Mouse (Mus musculus): ENCODE measurements around the gene Gskip. TPM values are rescaled to one million over a fixed set of nuclear protein-coding genes. Genes with fewer than 3 reads are reported as not detected.

The Gskip gene
- polyA plus RNA-seq (2012; rRNA removed) = 14.9 and 15.4 TPM in 2 replicates

GRCm38 (mm10) chr12:105683933-105684901, at the start of gene Gskip:
Gene Gskip (plus strand): TSS chr12:105684829.

GRCm38 (mm10) chr12:105685001-105685691, 517 bp downstream of the Gskip start, which contains the start of gene Atg2b:
Gene Atg2b (minus strand): TSS chr12:105685211.

GRCm38 (mm10) chr12:105705799-105706487, 21.3 kb downstream of the Gskip start, which contains the start of gene Ak7:
Gene Ak7 (plus strand): TSS chr12:105705976.

Other genes starting within 250 kb of the Gskip start
- 116 and 136 TPM in 2 replicates for gene D430019H16Rik, start 231.0 kb upstream of the Gskip start, polyA plus RNA-seq (2012; rRNA removed)
- 0.87 and 1.2 TPM in 2 replicates for gene Bdkrb2, start 121.6 kb upstream of the Gskip start, polyA plus RNA-seq (2012; rRNA removed)
- gene Bdkrb1, start 81.7 kb upstream of the Gskip start, polyA plus RNA-seq (2012; rRNA removed) = 0.15 and 0.28 TPM in 2 replicates
- gene Atg2b, start 382 bp downstream of the Gskip start, polyA plus RNA-seq (2012; rRNA removed) = 28.9 and 30.2 TPM in 2 replicates
- gene Ak7, start 21.1 kb downstream of the Gskip start, polyA plus RNA-seq (2012; rRNA removed) = 2.4 and 3.4 TPM in 2 replicates
- 147 and 154 TPM in 2 replicates for gene Papola, start 99.9 kb downstream of the Gskip start, polyA plus RNA-seq (2012; rRNA removed)

Data from central nervous system, embryonic 18 days (tissue).